Mouse (Mus musculus) megakaryocyte-erythroid progenitor cell, adult 5-6 weeks (primary cell): Measurements from ENCODE around the gene Slc30a9. TPM values are rescaled to one million over a fixed set of nuclear protein-coding genes. Genes with fewer than 3 reads are reported as not detected.
A peak's percentile ranks its signal among the peaks of the same experiment; 100 is the strongest.

Source experiments
- ATAC-seq: replicated peaks from 2 replicates; pipeline ENCODE4 v1.8.0; 2016; ENCODE audit warnings: mild to moderate bottlenecking, inconsistent platforms; ENCODE audit not compliant: severe bottlenecking, poor library complexity, low FRiP score, low TSS enrichment
- total RNA-seq, 2 experiments: library from RNA; stranded (forward) in 1 of 2; stranded (reverse) in 1 of 2; fragments of 200-1000, 215-1000 nt in 1 of 2; fragments of >200 nt in 1 of 2; fragmentation: Nextera tagmentation in 1 of 2; gene quantifications; 2 replicates each; pipeline ENCODE4 v1.2.3; 2014 to 2017

Gene Slc30a9
- total RNA-seq, 2 experiments from 2014 or later: 39.0 to 41.3 TPM

- ATAC-seq: peak; percentile 58
Observed at GRCm38 (mm10) chr5:67307659-67308222, 986 bp downstream of the Slc30a9 start.

GRCm38 (mm10) chr5:67311811-67312521 is 5.2 kb downstream of the Slc30a9 start:
- no peak for ATAC-seq

GRCm38 (mm10) chr5:67312522-67312851 is 5.7 kb downstream of the Slc30a9 start:
- ATAC-seq: no peak

GRCm38 (mm10) chr5:67321656-67322268 is 15.0 kb downstream of the Slc30a9 start:
- ATAC-seq: no peak

- ATAC-seq: no peak
Observed at GRCm38 (mm10) chr5:67324032-67324431, 17.3 kb downstream of the Slc30a9 start.

GRCm38 (mm10) chr5:67340811-67341210 is 34.1 kb downstream of the Slc30a9 start:
- ATAC-seq: no peak

GRCm38 (mm10) chr5:67347060-67347459 is 40.3 kb downstream of the Slc30a9 start:
- no peak for ATAC-seq

- no peak for ATAC-seq
Observed at GRCm38 (mm10) chr5:67348949-67349348, 42.2 kb downstream of the Slc30a9 start.

GRCm38 (mm10) chr5:67362316-67362715 is 55.6 kb downstream of the Slc30a9 start:
- ATAC-seq: no peak

GRCm38 (mm10) chr5:67362931-67363330 is 56.2 kb downstream of the Slc30a9 start:
- no peak for ATAC-seq

GRCm38 (mm10) chr5:67377044-67377621 is 70.4 kb downstream of the Slc30a9 start:
- no peak for ATAC-seq

GRCm38 (mm10) chr5:67381690-67382089 is 74.9 kb downstream of the Slc30a9 start:
- no peak for ATAC-seq

- no peak for ATAC-seq
Observed at GRCm38 (mm10) chr5:67382556-67382955, 75.8 kb downstream of the Slc30a9 start.

- no peak for ATAC-seq
Observed at GRCm38 (mm10) chr5:67393951-67394350, 87.2 kb downstream of the Slc30a9 start.

- ATAC-seq: peak; percentile 78
Observed at GRCm38 (mm10) chr5:67395211-67395851, 88.6 kb downstream of the Slc30a9 start.

- no peak for ATAC-seq
Observed at GRCm38 (mm10) chr5:67397186-67397585, 90.4 kb downstream of the Slc30a9 start.

GRCm38 (mm10) chr5:67399876-67400607 is 93.3 kb downstream of the Slc30a9 start:
- no peak for ATAC-seq

- no peak for ATAC-seq
Observed at GRCm38 (mm10) chr5:67400608-67401480, 94.1 kb downstream of the Slc30a9 start.

- peak; percentile 61; the same call in 1 of the 2 replicates for ATAC-seq
Observed at GRCm38 (mm10) chr5:67401612-67402011, 94.9 kb downstream of the Slc30a9 start.
